Mouse (Mus musculus): ENCODE results near the gene Nr1h2.

Nr1h2 gene

GRCm38 (mm10) chr7:44585606-44586005, 31.9 kb upstream of the Nr1h2 start:
- no peak for DNase-seq (ENCODE audit: extremely low spot score, low spot score)

- no peak for DNase-seq (ENCODE audit: extremely low spot score, low spot score)
These were observed 31.2 kb upstream of the Nr1h2 start for GRCm38 (mm10) chr7:44584921-44585320.

- no peak for DNase-seq (ENCODE audit: extremely low spot score, low spot score)
These were observed 30.6 kb upstream of the Nr1h2 start for GRCm38 (mm10) chr7:44584265-44584804.

- DNase-seq (ENCODE audit: extremely low spot score, low spot score): no peak
These were observed 29.4 kb upstream of the Nr1h2 start for GRCm38 (mm10) chr7:44583146-44583545.

GRCm38 (mm10) chr7:44582709-44583108, 29.0 kb upstream of the Nr1h2 start:
- DNase-seq (ENCODE audit: extremely low spot score, low spot score): no peak

GRCm38 (mm10) chr7:44581637-44582036, 27.9 kb upstream of the Nr1h2 start:
- no peak for DNase-seq (ENCODE audit: extremely low spot score, low spot score)

GRCm38 (mm10) chr7:44576333-44576844, 22.6 kb upstream of the Nr1h2 start:
- DNase-seq (ENCODE audit: extremely low spot score, low spot score): no peak

GRCm38 (mm10) chr7:44572956-44573484, 19.3 kb upstream of the Nr1h2 start:
- no peak for DNase-seq (ENCODE audit: extremely low spot score, low spot score)

- no peak for DNase-seq (ENCODE audit: extremely low spot score, low spot score)
These were observed 18.5 kb upstream of the Nr1h2 start, which contains the start of gene Napsa for GRCm38 (mm10) chr7:44572213-44572701. Gene Napsa (plus strand): TSS chr7:44572380.

GRCm38 (mm10) chr7:44571811-44572210, 18.1 kb upstream of the Nr1h2 start:
- DNase-seq (ENCODE audit: extremely low spot score, low spot score): no peak

GRCm38 (mm10) chr7:44570989-44571388, 17.2 kb upstream of the Nr1h2 start:
- DNase-seq (ENCODE audit: extremely low spot score, low spot score): no peak

- no peak for DNase-seq (ENCODE audit: extremely low spot score, low spot score)
These were observed 15.1 kb upstream of the Nr1h2 start for GRCm38 (mm10) chr7:44568803-44569202.

GRCm38 (mm10) chr7:44565414-44565813, 11.7 kb upstream of the Nr1h2 start:
- DNase-seq (ENCODE audit: extremely low spot score, low spot score): no peak

- DNase-seq (ENCODE audit: extremely low spot score, low spot score): no peak
These were observed 10.7 kb upstream of the Nr1h2 start for GRCm38 (mm10) chr7:44564486-44564885.

- no peak for DNase-seq (ENCODE audit: extremely low spot score, low spot score)
These were observed 9.5 kb upstream of the Nr1h2 start for GRCm38 (mm10) chr7:44563284-44563683.

GRCm38 (mm10) chr7:44560435-44561400, 7.0 kb upstream of the Nr1h2 start:
- peak; percentile 73 for DNase-seq (ENCODE audit: extremely low spot score, low spot score)

- no peak for DNase-seq (ENCODE audit: extremely low spot score, low spot score)
These were observed 3.9 kb upstream of the Nr1h2 start for GRCm38 (mm10) chr7:44557629-44558028.

- DNase-seq (ENCODE audit: extremely low spot score, low spot score): peak; percentile 90
These were observed 471 bp downstream of the Nr1h2 start for GRCm38 (mm10) chr7:44553196-44553764.

- no peak for DNase-seq (ENCODE audit: extremely low spot score, low spot score)
These were observed 1.4 kb downstream of the Nr1h2 start for GRCm38 (mm10) chr7:44552141-44552908.

- DNase-seq (ENCODE audit: extremely low spot score, low spot score): no peak
These were observed 2.0 kb downstream of the Nr1h2 start for GRCm38 (mm10) chr7:44551731-44552130.

- no peak for DNase-seq (ENCODE audit: extremely low spot score, low spot score)
These were observed 2.5 kb downstream of the Nr1h2 start for GRCm38 (mm10) chr7:44551301-44551700.

Measured in neural tube, embryonic 10.5 days (tissue).